Mouse (Mus musculus) C2C12 (cell line): ENCODE results near the gene Tnrc6c.

Source experiments
- CEBPB ChIP-seq: IDR thresholded peaks from one replicate; pipeline ENCODE4 v1.6.1; 2011; ENCODE audit warnings: low read depth, mild to moderate bottlenecking, control low read depth, moderate library complexity
- CTCF ChIP-seq: IDR thresholded peaks from one replicate; pipeline ENCODE4 v1.5.1; 2011; ENCODE audit not compliant: control insufficient read depth, insufficient read depth, insufficient read length
- FOSL1 ChIP-seq: IDR thresholded peaks from one replicate; pipeline ENCODE4 v1.8.0; 2011; ENCODE audit warnings: mild to moderate bottlenecking, low read length; ENCODE audit not compliant: poor library complexity, insufficient read depth, severe bottlenecking
- MAX ChIP-seq: IDR thresholded peaks from one replicate; pipeline ENCODE4 v1.6.1; 2011; ENCODE audit warnings: mild to moderate bottlenecking, control low read depth
- MYOD1 ChIP-seq: IDR thresholded peaks from one replicate; pipeline ENCODE4 v1.6.1; 2011; ENCODE audit warnings: low read depth; ENCODE audit not compliant: control insufficient read depth, insufficient read length
- MYOG ChIP-seq: IDR thresholded peaks from one replicate; pipeline ENCODE4 v1.6.1; 2011; ENCODE audit not compliant: control insufficient read depth, insufficient read length; ENCODE audit errors: extremely low read depth
- USF1 ChIP-seq: IDR thresholded peaks from one replicate; pipeline ENCODE4 v1.6.1; 2011; ENCODE audit warnings: low read depth, mild to moderate bottlenecking, control low read depth, moderate library complexity

DNA sequence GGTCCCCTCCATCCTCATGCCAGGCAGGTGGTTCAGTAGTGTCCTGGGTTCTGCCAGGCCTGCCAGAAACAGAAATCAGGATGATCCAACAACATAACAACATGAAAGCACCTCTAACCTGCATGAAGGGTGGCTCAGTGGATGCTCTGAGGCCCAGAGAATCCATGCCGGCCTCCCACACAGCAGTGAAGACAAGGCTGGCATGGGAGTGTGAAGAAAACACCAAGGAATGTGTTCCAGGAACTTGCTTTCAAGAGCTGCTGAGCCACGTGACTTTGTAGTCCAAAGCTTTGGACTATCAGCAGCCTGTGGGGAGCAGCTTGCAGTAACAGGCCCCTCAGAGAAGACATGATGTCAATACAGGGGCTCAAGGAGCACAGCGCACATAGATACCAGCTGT, 112.2 kb downstream of the Tnrc6c start:
- TF ChIP-seq FOSL1: no peak
- no peak for TF ChIP-seq CEBPB
- no peak for TF ChIP-seq CTCF
- TF ChIP-seq USF1: no peak
- TF ChIP-seq MYOD1: no peak
- no peak for TF ChIP-seq MYOG
- TF ChIP-seq MAX: no peak
